25 mouse cellular contexts compared by ENCODE assay signal in genomic region chr11:52782426-52782825, GRCm38 (mm10). TPM values are rescaled to one million over a fixed set of nuclear protein-coding genes. Genes with fewer than 3 reads are reported as not detected.
"Had no signal": no experiment of that assay in that cellular context is flagged by ENCODE, and none has a peak within 500 bp of the region (broad histone marks: within the 10 kb centered on the region; RNA-seq: fewer than 3 reads in every experiment).

No protein-coding gene starts in this region.

- H3K4me3 ChIP-seq: heart, embryonic 13.5 days; heart, embryonic 15.5 days; hindbrain, embryonic 10.5 days; hindbrain, embryonic 12.5 days; intestine, embryonic 15.5 days; layer of hippocampus, adult 2 months; left cerebral cortex, adult 2 months; limb, embryonic 10.5 days; limb, embryonic 12.5 days; liver, embryonic 13.5 days had no signal

- H3K36me3 ChIP-seq: heart, embryonic 13.5 days; heart, embryonic 15.5 days; hindbrain, embryonic 10.5 days; hindbrain, embryonic 12.5 days; intestine, embryonic 15.5 days; limb, embryonic 10.5 days; limb, embryonic 12.5 days; liver, embryonic 13.5 days had no signal

- DNase-seq: gastrocnemius, postnatal 14 days; gastrocnemius, postnatal 36 days; heart, adult 18-20 months; heart, postnatal 14 days; heart, postnatal 36 days; kidney, adult 18-20 months; kidney, adult 8-10 months; kidney, postnatal 10 days; kidney, postnatal 25 days; kidney, postnatal 4 days; liver; liver, embryonic 13.5 days had no signal

- H3K4me1 ChIP-seq: intestine, embryonic 15.5 days; limb, embryonic 12.5 days; liver, embryonic 13.5 days had no signal

- H3K9me3 ChIP-seq: heart, embryonic 13.5 days; heart, embryonic 15.5 days; hindbrain, embryonic 10.5 days; hindbrain, embryonic 12.5 days; intestine, embryonic 15.5 days; limb, embryonic 10.5 days; limb, embryonic 12.5 days; liver, embryonic 13.5 days had no signal

- H3K27me3 ChIP-seq: heart, embryonic 13.5 days; heart, embryonic 15.5 days; intestine, embryonic 15.5 days; liver, embryonic 13.5 days had no signal

- H3K27ac ChIP-seq: heart, embryonic 13.5 days; heart, embryonic 15.5 days; hindbrain, embryonic 10.5 days; hindbrain, embryonic 12.5 days; hindbrain, embryonic 14.5 days; intestine, embryonic 15.5 days; layer of hippocampus, adult 2 months; left cerebral cortex, adult 2 months; limb, embryonic 10.5 days; limb, embryonic 12.5 days; liver, embryonic 13.5 days had no signal

RNA-seq across cellular contexts. Expression of gene Fstl4, which starts 18.0 kb away (rescaled TPM):
- total RNA-seq: gastrocnemius, adult 18-20 months; gastrocnemius, adult 8-10 months; gastrocnemius, postnatal 36 days had no signal
- polyA plus RNA-seq: inflammation-experienced regulatory T-cells, adult 6 months had no signal
